Mouse (Mus musculus) telencephalon, adult 2 months (tissue): ENCODE data around the gene Wwc1.

Experiments used
- DNase-seq: peaks from one replicate; pipeline ENCODE4 v3.0.0-alpha.2; 2011; ENCODE audit warnings: low read depth, low spot score

Gene Wwc1

DNA sequence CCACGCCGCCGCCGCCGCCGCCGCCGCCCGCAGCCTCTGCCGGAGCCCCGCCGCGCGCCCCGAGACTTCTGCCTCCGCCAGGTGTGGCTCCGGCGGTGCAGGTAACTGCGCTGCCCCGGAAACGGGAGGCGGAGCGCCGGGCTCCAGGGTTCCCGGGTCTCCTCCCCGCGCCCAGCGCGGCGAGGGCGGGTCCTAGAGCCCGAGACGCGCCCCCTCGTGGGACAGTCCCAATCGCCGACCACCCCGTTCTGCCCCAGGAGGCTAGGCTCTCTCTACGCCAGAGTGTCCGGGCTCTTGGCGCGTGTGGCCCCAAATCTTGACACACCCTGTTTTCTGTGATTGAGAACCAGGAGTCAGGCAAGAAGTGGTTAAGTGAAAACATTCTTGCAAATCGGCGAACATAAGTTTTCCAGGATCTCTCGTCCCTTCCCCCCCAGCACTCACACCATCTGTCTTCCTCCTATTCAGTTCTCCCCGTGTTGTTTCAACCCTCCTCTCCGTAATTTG lies at the start of gene Wwc1:
Wwc1 (minus strand) TSS at position 117 of the 507 bp plus-strand sequence.
- peak; percentile 72 for DNase-seq

DNA sequence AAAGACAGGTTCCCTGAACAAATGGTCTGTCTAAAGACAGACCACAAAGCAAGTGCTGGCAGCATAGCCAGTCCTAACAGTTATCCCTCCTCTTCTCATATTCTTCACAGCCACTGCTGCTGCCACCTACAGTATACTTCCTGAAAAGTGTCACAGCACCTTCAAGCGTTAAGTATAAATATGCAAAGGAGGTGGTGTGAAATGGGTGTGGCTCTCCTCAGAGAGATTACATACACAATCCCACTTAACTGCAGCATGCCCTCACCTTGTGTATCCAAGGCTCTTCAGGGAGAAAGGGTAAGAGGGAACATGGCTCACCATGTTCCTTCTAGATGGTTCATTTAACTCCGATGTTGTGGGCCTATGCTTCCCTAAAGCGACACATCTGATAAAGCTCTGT lies 39.7 kb upstream of the Wwc1 start:
- no peak for DNase-seq

DNA sequence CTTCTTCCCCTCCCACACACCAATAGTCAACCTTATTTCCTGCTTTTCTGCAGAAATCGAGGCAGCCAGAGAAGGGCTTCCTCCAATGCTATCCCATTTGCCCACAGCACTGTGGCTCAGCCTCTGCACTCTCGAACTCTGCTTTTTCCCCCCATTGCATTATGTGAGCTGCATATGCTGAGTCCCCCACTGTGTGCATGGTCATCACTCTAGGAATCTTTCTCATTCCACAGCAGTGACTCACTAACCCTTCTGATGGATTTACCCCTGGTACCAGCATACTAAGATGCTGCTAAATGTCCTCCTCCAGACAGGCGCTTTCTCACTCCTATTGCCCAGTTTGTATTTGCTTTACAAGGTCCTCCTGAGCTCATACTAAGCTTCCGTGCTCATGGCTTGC lies 32.9 kb upstream of the Wwc1 start:
- DNase-seq, result no peak

GRCm38 (mm10) chr11:36009281-36010208 lies 29.2 kb upstream of the Wwc1 start:
- no peak for DNase-seq

GRCm38 (mm10) chr11:36002900-36003299 lies 22.6 kb upstream of the Wwc1 start:
- DNase-seq, result no peak

DNA sequence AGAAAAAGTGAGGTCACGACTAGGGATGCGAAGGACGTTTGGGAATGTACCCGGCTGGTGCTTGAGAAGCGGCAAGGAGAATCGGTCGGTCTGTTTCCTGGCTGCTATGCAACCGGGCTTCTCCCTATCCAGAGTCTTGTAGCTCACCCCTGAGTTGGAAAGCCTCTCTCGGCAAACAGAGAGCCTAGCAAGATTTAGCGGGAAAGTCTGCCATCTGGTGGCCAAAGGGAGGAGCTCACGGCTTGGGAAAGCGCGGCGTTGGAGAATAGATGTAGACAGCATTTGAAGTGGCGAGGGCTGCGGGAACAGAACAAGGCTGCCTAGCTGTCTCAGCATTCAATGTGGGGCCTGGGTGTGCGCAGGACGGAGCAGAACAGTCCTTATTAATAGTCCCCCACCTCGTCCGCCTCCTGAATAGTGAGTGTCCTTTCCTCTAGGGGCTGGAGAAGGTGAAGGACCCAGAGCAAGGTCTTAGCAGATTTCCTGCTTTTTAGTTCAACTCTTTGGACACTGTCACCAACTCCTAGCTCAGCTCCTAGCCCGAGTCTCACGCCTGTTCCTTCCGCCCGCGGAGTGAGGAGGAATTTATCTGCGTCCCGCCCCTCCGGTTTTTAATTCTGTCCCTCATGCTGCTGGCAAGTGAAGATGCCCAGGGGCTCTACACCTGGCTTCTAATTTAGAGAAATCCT lies 21.1 kb upstream of the Wwc1 start:
- DNase-seq, result peak; percentile 83

DNA sequence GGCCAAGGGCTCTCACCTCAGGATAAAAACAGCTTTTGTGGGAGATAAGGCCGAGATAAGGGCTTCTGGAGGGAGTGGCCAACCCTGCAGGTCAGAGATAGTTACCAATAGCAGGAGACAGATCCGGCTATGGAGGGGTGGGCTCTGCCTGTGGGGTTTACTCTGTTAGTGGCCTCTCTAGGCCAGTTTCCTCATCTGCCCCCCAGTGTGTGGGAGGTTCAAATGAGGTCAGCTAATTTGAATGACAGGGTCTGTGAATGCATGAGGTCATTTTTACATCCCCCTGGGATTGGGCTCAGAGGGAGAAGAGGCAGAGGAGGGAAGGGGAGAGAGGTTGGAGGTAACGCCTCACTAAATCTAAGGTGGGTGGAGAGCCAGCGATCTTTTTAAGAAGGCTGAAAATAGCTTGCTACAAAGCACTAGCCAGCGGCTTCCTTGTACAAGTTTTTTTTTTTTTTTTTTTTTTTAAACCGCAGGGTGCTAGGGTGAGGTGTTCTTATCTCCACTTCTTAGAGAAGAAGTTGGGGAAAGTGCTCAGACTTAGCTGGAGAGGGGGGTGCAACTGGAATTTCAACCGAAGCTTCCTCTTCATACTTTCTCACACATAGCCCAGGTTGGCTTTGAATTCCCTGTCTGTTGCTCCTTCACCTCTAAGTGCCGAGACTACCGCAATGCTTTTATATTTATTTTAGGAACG lies 20.4 kb upstream of the Wwc1 start:
- DNase-seq, result no peak

DNA sequence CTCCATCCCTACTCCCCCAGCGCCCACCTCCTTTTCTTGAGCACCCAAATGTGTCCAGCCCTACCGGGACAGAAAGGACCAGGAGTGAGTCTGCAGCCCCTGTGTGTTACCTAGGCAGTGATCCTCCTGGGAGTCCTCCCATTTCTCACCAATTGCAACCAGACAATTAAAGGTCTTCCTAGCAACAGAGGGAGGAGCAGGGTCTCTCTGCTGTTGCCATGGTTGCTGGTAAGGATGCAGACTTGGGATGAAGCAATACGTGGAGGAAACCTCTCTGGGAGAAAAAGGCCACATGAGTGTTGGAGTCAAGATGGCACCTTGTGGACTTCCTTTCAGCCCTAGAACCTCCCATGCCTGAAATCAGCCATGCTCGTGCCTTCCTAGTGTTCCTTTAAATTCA lies 19.7 kb upstream of the Wwc1 start:
- no peak for DNase-seq

DNA sequence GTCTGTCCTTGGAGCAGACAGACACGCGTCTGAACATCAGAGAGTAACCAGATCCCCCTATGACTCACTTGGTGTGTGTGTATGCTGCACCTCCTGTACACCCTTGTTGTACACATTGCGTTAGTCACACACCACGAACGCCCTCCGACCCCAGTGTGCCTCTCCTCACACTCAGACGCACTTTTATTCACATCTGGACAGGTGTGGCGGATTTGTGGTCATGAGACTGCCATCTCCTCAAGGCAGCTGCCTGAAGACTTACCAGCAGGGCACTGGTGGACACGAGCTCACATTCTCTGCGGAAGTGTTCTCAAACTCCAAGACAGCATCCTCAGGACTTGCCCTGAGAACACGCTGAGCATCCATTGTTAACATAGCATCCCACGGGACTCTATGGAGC lies 17.7 kb upstream of the Wwc1 start:
- no peak for DNase-seq

DNA sequence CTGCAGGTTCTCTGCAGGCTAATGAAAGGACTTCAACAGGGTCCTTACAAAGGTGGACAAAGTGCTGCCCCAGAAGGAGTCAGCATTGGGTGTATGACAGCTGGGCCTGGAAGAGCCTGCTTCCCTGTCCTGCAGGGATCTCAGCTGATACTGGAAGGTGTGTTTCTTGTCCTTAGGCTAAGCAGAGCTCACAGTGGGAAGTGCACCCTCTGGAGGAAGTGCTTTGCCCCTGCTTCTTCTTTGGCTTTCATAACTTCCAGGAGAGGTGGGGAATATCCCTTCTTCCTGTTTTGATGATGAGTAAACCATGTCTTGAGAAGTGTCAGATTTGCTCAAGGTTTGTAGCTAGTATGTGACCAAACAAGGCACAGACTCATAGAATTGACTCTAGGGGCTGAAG lies 15.0 kb upstream of the Wwc1 start:
- no peak for DNase-seq

DNA sequence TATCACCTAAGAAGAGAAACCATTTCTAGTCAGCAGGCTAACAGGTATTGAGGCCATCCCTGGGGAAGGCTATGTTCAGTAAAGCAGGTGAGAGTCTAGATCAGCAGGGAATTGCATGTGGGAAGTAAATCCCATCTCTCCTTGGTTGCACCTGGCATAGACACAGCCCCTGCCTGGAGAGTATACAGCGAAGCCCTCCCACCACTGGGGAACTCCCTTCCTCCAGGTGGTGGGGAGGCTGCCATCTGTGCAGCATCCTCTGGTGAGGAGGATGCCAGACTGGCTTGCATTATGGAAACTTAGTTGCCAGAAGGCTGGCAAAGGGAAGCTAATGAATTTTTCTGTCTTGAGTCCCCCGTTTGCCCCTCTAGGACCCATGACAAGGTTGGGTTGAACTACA lies 11.5 kb upstream of the Wwc1 start:
- DNase-seq, result no peak

DNA sequence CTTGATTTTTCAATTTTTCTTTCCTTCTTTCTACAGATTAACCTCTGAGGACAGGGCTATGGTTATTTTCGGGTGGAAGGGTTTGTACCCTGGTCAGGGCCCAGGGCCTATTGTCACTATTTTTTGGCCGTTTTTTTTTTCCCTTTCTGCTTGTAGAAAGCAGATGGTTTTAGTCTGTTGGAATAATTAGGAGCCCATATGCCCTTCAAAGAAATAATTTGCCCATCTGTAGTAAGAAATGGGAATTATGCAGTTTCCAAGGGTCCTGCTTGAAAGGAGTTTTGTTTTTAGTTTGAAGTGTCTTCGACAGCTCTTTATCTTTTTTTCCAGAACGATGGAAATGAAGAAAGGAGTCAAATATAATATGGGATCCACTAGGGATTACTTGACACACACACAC lies 9.6 kb upstream of the Wwc1 start:
- DNase-seq, result no peak

DNA sequence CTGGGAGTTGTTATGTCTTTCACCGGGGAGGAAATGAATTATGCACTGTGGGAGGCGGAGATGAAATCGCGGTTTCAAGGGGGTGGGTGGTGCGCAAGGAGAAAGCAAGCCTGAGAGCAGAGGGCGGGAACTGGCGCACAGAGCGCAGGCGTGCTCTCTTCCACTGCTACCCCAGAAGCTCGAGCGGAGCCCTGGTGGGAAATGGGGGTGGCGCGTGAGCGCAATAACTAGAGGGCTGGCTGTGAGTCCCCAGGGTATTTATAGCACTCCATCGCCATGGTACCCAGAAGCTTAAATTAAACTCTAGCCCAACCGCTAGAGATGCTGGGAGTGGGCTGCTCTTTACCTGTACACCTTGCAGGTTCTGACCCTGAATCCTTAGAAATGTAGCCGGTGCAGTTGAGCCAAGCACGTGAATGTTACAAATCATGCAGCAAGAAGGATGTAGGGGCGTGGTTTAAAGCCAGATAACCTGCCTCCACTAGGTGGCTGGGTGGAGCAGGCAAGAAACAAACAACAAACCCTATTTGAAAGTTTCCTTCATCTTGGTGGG lies 5.6 kb upstream of the Wwc1 start:
- peak; percentile 95 for DNase-seq

GRCm38 (mm10) chr11:35982734-35983133 lies 2.4 kb upstream of the Wwc1 start:
- no peak for DNase-seq

GRCm38 (mm10) chr11:35979733-35980410 lies 455 bp downstream of the Wwc1 start:
- no peak for DNase-seq

DNA sequence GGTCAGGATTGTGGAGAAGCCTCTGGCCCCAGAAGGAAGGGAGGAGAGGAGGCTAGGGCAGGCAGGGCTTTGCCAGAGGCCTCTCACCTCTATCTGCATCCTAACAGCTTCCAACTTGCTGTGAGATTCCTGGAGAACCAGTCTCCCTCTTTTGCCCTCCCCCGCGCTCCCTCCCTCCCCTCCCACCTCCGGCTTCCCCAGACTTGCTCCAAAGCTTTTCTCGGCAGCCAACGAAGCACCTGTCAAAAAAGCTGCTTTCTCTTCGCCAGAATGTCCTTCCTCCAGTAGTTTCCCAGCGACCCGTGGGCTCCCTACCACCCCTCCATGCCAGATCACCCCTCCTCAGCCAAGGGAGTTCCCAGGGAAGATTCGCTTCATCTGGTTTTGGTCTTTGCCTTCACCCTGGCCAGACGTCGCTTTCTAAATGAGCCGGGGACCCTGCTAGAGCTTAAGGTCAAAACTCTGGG lies 1.0 kb downstream of the Wwc1 start:
- DNase-seq, result no peak

DNA sequence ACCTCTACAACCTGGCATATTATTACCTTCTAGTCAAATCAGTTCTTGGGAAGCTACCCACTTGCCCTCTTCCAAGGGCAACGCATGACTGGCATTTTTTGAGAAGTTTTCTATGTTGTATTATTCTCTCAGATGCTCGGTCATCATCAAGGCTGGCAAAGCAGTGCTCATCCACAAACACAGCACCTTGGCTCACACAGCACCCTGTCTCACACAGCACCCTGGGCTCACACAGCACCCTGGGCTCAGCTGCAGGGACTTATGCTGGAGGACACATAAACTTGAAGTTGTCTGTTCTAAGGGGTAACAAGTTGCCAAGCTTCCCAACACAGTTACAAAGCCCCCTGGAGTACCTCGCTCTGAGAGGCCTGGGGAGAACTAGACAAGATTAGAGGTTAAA lies 2.5 kb downstream of the Wwc1 start:
- no peak for DNase-seq

- no peak for DNase-seq
These were observed 3.2 kb downstream of the Wwc1 start for GRCm38 (mm10) chr11:35977096-35977495.

DNA sequence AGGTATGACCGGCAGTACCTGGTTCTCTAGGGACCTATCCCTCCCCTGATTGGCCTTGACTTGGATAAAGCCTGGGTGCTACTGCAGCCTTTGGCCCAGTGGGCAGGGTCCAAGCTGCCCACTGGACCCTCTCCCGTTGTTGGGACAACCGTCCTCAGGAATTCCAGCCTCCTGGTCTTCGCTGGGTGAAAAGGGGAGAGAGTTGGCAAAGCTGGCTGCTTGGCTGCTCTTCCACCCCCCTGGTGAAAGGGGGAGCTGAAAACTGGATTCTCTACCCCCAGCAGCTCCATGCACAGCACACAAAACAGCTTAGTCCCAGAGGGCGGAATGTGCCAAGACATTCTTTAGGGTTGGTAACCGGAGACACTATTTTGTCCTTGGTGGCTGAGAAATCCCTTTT lies 3.8 kb downstream of the Wwc1 start:
- no peak for DNase-seq

GRCm38 (mm10) chr11:35974632-35975450 lies 5.5 kb downstream of the Wwc1 start:
- DNase-seq, result no peak
